Mouse (Mus musculus) lung, adult 2 months (tissue): ENCODE data around the gene Sirt4. TPM values are rescaled to one million over a fixed set of nuclear protein-coding genes. Genes with fewer than 3 reads are reported as not detected.

Experiments used
- DNase-seq: peaks from one replicate; pipeline ENCODE4 v3.0.0; 2022
- H3K4me1 ChIP-seq: fragments of 200-500 bp; 2 replicates; pipeline ENCODE4 v1.6.1; 2011; ENCODE audit warnings: low read length; ENCODE audit not compliant: control insufficient read depth, insufficient read depth
- H3K4me3 ChIP-seq: fragments of 200-500 bp; replicated peaks from 2 replicates; pipeline ENCODE3; 2011; ENCODE audit warnings: low read depth, mild to moderate bottlenecking, control low read depth, low read length; ENCODE audit errors: extremely low read depth
- CTCF ChIP-seq: fragments of 200-500 bp; IDR thresholded peaks from 2 replicates; pipeline ENCODE4 v1.5.1; 2011; ENCODE audit warnings: mild to moderate bottlenecking, low read length, control low read depth; ENCODE audit not compliant: insufficient read depth
- POLR2A ChIP-seq: fragments of 200-500 bp; IDR thresholded peaks from 2 replicates; pipeline ENCODE4 v1.6.1; 2011; ENCODE audit warnings: low read depth, mild to moderate bottlenecking, control low read depth, low read length, borderline replicate concordance; ENCODE audit errors: extremely low read depth
- WGBS: fragments of 180-500 bp; shearing (Covaris S2); methylation state at CpG from one replicate; pipeline ENCODE4 v1.1.7; 2018; 5-methylcytosine and 5-hydroxymethylcytosine counted together
- polyA plus RNA-seq: library from polyadenylated mRNA; depleted of rRNA; stranded (reverse); fragments of >200 nt; gene quantifications from 2 replicates; pipeline ENCODE4 v1.2.3, GENCODE M21; 2012; rRNA removed

Sirt4 gene
- polyA plus RNA-seq, 1 experiment = 38.3 TPM

GRCm38 (mm10) chr5:115431061-115431897 is 53.2 kb downstream of the Sirt4 start:
- Histone ChIP-seq H3K4me1 (no peaks in the 10 kb centered on the region), H3K4me3 (no peak overlapping the region)
- 29% methylated on average over 14 of the region's 14 CpGs for WGBS
- TF ChIP-seq POLR2A (no peak), CTCF (no peak)
- no peak for DNase-seq

- no peak for DNase-seq
- WGBS = 3% methylated on average over 52 of the region's 73 CpGs
- H3K4me3 ChIP-seq = peak overlapping the region; percentile 19
- H3K4me1 ChIP-seq = no peaks in the 10 kb centered on the region
- TF ChIP-seq CTCF (no peak), POLR2A (no peak)
Observed at GRCm38 (mm10) chr5:115430187-115430960, 54.2 kb downstream of the Sirt4 start.

- no peak for DNase-seq
- Histone ChIP-seq H3K4me3 (peak within 1 kb of the TSS; percentile 19), H3K4me1 (no peaks in the 10 kb centered on the region)
- TF ChIP-seq POLR2A = no peak
- no peak for TF ChIP-seq CTCF
- WGBS = 2% methylated on average over 64 of the region's 117 CpGs
Observed at GRCm38 (mm10) chr5:115429359-115430186, 55.0 kb downstream of the Sirt4 start, which contains the start of gene Msi1. TSS of gene Msi1 (plus strand) at chr5:115429599.

- 2% methylated on average over 20 of the region's 20 CpGs for WGBS
Observed at GRCm38 (mm10) chr5:115428831-115429358, 55.6 kb downstream of the Sirt4 start.

More at GRCm38 (mm10) chr5:115428831-115429358, 55.6 kb downstream of the Sirt4 start:
- Histone ChIP-seq H3K4me1 (no peaks in the 10 kb centered on the region), H3K4me3 (no peak overlapping the region)
- TF ChIP-seq POLR2A = no peak
- no peak for TF ChIP-seq CTCF
- DNase-seq = no peak

Other genes starting within 250 kb of the Sirt4 start
- gene Pop5, start 248.9 kb downstream of the Sirt4 start, polyA plus RNA-seq = 51.5 and 55.4 TPM in 2 replicates
- gene Rnf10, start 211.8 kb downstream of the Sirt4 start, polyA plus RNA-seq = 133 and 160 TPM in 2 replicates
- 7.7 and 11.5 TPM in 2 replicates for gene Coq5, start 205.1 kb downstream of the Sirt4 start, polyA plus RNA-seq
- gene Dynll1, start 183.7 kb downstream of the Sirt4 start, polyA plus RNA-seq = 314 and 332 TPM in 2 replicates
- 46.0 and 49.0 TPM in 2 replicates for gene Srsf9, start 157.5 kb downstream of the Sirt4 start, polyA plus RNA-seq
- 11.3 and 12.0 TPM in 2 replicates for gene Gatc, start 143.5 kb downstream of the Sirt4 start, polyA plus RNA-seq
- 9.2 and 10.8 TPM in 2 replicates for gene Triap1, start 143.5 kb downstream of the Sirt4 start, polyA plus RNA-seq
- gene Cox6a1, start 135.7 kb downstream of the Sirt4 start, polyA plus RNA-seq = 2,050 and 2,118 TPM in 2 replicates
- gene Msi1, start 55.1 kb downstream of the Sirt4 start, polyA plus RNA-seq = 0.91 and 1.9 TPM in 2 replicates
- 38.0 and 46.8 TPM in 2 replicates for gene Pla2g1b, start 18.5 kb downstream of the Sirt4 start, polyA plus RNA-seq
- 214 and 226 TPM in 2 replicates for gene Pxn, start 22.0 kb upstream of the Sirt4 start, polyA plus RNA-seq
- gene Rplp0, start 74.7 kb upstream of the Sirt4 start, polyA plus RNA-seq = 1,185 and 1,411 TPM in 2 replicates
- 36.8 and 52.8 TPM in 2 replicates for gene Gcn1l1, start 80.5 kb upstream of the Sirt4 start, polyA plus RNA-seq
- 62.3 and 70.3 TPM in 2 replicates for gene Rab35, start 147.2 kb upstream of the Sirt4 start, polyA plus RNA-seq
- gene Bicdl1, start 246.9 kb upstream of the Sirt4 start, polyA plus RNA-seq = 25.9 and 26.2 TPM in 2 replicates